Mouse (Mus musculus) neural tube, embryonic 13.5 days (tissue): ENCODE measurements around the gene Ada. TPM values are rescaled to one million over a fixed set of nuclear protein-coding genes. Genes with fewer than 3 reads are reported as not detected.

ENCODE experiments used
- ATAC-seq: fragments of 200-750 bp; cut with Nextera tagmentation; 2 replicates; pipeline ENCODE4 v1.8.0; 2017; ENCODE audit warnings: low read depth, mild to moderate bottlenecking, moderate TSS enrichment, moderate library complexity
- H3K27ac ChIP-seq: fragments of 300-500 bp; sonication (generic); replicated peaks from 2 replicates; pipeline ENCODE4 v1.5.1; 2015; ENCODE audit warnings: moderate library complexity, mild to moderate bottlenecking, inconsistent platforms
- H3K27me3 ChIP-seq: fragments of 300-500 bp; sonication (generic); 2 replicates; pipeline ENCODE4 v1.6.1; 2015; ENCODE audit warnings: mild to moderate bottlenecking, inconsistent platforms
- H3K36me3 ChIP-seq: fragments of 300-500 bp; sonication (generic); 2 replicates; pipeline ENCODE4 v1.6.1; 2015; ENCODE audit warnings: mild to moderate bottlenecking, inconsistent platforms
- H3K4me1 ChIP-seq: fragments of 300-500 bp; sonication (generic); replicated peaks from 2 replicates; pipeline ENCODE4 v1.6.1; 2015; ENCODE audit warnings: inconsistent platforms
- H3K4me2 ChIP-seq: fragments of 300-500 bp; sonication (generic); 2 replicates; pipeline ENCODE4 v1.6.1; 2015; ENCODE audit warnings: inconsistent platforms, mild to moderate bottlenecking, moderate library complexity
- H3K4me3 ChIP-seq: fragments of 300-500 bp; sonication (generic); 2 replicates; pipeline ENCODE4 v1.5.1; 2015; ENCODE audit warnings: mild to moderate bottlenecking, inconsistent platforms
- H3K9ac ChIP-seq: fragments of 300-500 bp; sonication (generic); 2 replicates; pipeline ENCODE4 v1.6.1; 2015; ENCODE audit warnings: moderate library complexity, mild to moderate bottlenecking, inconsistent platforms
- H3K9me3 ChIP-seq: fragments of 300-500 bp; sonication (generic); 2 replicates; pipeline ENCODE4 v1.6.1; 2016; ENCODE audit warnings: inconsistent platforms
- WGBS: fragments of 180-500 bp; shearing (Covaris S2); methylation state at CpG from one replicate; pipeline ENCODE4 v1.1.7; 2015; 5-methylcytosine and 5-hydroxymethylcytosine counted together
- polyA plus RNA-seq: library from polyadenylated mRNA; unstranded; fragments of >200 nt; fragmentation: Nextera tagmentation; extraction: Ambion mirVana; gene quantifications from 2 replicates; pipeline ENCODE4 v1.2.1, GENCODE M21; 2015

Gene Ada
- 1.9 and 2.5 TPM in 2 replicates for polyA plus RNA-seq

DNA sequence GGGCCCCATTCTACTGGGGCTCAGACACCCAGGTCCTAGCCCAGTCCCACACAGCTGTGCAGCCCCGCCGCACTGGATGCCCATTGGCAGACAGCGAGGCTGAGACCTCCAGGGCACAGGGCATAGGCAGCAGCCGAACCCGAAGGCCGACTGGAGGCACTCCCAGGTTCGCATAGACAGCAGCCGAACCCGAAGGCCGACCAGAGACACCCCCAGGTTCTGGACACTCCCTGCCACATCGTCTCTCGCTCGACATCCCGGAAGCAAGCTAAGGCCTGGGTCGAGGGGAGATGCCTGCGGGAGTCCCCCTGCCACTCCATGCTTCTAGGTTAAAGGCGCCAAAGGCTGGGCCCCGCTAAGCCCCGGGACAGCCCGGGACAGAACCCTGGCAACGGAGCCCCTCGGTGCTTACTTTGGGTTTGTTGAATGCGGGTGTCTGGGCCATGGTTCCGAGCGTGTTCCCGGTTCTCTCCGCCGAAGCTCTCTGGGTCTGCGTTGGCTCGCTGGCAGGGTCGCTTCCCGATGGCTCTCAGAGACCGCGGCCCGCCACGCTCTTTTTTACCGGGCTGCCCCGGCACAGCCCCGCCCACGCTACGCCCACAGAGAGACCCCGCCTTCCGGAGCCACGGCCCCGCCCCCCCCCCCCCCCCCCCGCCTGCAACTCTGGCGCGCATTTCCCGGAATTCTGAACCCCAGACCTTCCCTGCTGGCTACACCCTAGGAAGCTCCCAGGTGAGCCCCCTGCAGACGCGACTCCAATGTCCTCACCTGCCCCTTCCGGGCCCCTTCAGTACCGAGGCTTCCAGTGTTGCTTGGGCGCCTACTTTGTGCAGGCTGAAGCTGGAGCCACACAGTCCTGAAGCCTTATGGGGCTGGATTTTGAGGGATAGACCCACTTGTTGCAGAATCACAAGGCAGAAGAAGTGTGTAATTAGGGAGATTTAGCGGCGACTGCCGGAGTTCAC lies at the start of gene Ada:
TSS of gene Ada (minus strand) at position 593 of the 965 bp plus-strand sequence.
- no peaks in the 10 kb centered on the region for H3K36me3 ChIP-seq
- H3K4me3 ChIP-seq: peak within 1 kb of the TSS; percentile 55
- ATAC-seq: peak; percentile 79
- H3K4me1 ChIP-seq: peaks cover 15% of the 10 kb centered on the region
- H3K9ac ChIP-seq: peak within 1 kb of the TSS; percentile 73
- H3K9me3 ChIP-seq: no peaks in the 10 kb centered on the region
- under 1% methylated on average over 56 of the region's 57 CpGs for WGBS
- H3K27me3 ChIP-seq: peaks cover 25% of the 10 kb centered on the region
- H3K4me2 ChIP-seq: peak within 1 kb of the TSS; percentile 97
- no peak within 1 kb of the TSS for H3K27ac ChIP-seq

DNA sequence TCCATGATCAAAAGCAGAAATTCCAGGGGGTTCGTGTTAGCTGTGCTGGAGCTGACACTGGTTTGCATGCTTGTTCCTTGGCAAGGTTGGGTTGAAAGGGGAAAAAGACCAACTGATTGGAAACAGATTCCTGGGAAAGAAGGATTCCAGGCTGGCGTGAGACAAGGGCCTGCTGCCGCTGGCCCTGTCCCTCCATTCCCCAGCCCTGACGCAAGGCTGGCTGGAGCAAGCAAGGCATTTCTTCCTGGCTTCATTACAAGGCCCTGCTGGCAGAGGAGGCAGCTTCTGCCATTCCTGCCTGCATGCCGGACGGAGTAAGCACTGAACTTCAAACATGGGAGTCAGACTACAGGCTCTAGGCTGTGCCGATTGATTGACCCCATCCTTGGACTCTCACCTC lies 48.4 kb upstream of the Ada start:
- Histone ChIP-seq H3K4me2 (no peak overlapping the region), H3K9ac (no peak overlapping the region), H3K9me3 (no peaks in the 10 kb centered on the region), H3K27me3 (no peaks in the 10 kb centered on the region), H3K27ac (no peak overlapping the region), H3K36me3 (no peaks in the 10 kb centered on the region), H3K4me3 (no peak overlapping the region), H3K4me1 (peaks cover 6% of the 10 kb centered on the region; the same call in 1 of the 2 replicates)
- no peak for ATAC-seq
- WGBS: 80% methylated on average over 7 of the region's 7 CpGs

DNA sequence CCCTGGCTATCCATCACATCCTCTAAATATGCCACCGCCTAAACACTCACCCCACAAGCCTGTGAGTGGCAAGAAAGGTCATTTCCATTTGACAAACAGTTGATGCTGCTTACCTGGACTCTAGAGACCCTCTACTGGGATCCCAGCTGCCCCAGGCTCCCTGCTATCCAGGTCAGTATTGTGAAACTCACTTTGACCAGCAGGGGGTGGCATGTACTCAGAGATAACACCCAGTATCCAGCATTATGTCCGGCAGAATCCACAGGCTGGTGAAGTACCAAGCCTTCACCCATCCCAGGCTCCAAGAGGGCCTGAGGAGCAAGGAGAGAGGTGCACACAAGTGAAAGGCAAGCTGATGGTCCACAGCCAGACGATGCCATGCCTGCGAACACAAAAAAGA lies 38.4 kb upstream of the Ada start:
- Histone ChIP-seq H3K4me2 (no peak overlapping the region), H3K4me1 (no peaks in the 10 kb centered on the region), H3K27ac (no peak overlapping the region), H3K9ac (no peak overlapping the region), H3K36me3 (no peaks in the 10 kb centered on the region), H3K27me3 (no peaks in the 10 kb centered on the region), H3K4me3 (no peak overlapping the region), H3K9me3 (no peaks in the 10 kb centered on the region)
- no peak for ATAC-seq
- WGBS: 74% methylated on average over 4 of the region's 4 CpGs

DNA sequence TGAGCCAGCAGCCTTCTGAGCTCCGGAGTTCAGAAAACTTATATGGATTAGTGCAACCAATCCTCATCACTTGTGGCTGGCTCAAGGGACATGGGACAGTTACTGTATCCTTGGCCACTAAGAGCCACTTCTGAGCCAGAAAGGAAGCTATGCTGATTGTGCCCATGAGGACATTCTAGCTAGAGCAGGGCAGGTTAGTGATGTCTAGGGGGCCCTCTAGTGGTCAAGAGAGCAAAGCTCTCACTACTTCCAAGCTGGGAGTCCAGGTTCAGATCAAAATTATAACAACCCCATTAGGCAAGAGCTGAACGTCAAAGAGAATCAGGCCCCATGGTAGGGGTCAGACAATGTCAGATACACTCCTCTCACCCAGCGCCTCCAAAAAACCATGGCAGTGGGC lies 37.7 kb upstream of the Ada start:
- no peak overlapping the region for H3K27ac ChIP-seq
- no peak overlapping the region for H3K9ac ChIP-seq
- no peaks in the 10 kb centered on the region for H3K27me3 ChIP-seq
- no peak overlapping the region for H3K4me2 ChIP-seq
- no peaks in the 10 kb centered on the region for H3K9me3 ChIP-seq
- ATAC-seq: peak; percentile 65; the same call in 1 of the 2 replicates
- H3K4me1 ChIP-seq: no peaks in the 10 kb centered on the region
- 45% methylated on average over 3 of the region's 3 CpGs for WGBS
- H3K4me3 ChIP-seq: no peak overlapping the region
- H3K36me3 ChIP-seq: no peaks in the 10 kb centered on the region

DNA sequence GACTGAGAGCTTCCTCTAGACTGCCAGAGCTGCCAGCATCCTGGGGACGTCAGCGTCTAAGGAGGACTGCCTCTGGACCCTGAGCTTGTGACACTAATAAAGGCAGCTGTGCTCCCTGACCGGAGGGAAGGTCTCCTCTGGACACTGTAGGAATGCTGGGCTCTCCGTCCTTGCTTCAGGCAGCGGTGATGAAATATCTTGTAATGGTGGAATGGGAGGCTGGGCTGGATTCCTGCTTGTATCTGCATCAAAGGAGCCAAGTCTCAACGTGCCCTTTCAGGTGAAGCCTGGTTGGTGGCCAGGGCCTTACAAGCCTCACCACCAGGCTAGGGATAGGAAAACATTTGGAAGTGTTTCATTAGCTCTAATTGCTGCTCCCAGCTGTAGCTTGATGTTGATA lies 37.0 kb upstream of the Ada start:
- Histone ChIP-seq H3K4me1 (no peaks in the 10 kb centered on the region), H3K4me3 (no peak overlapping the region), H3K9ac (no peak overlapping the region), H3K4me2 (no peak overlapping the region), H3K9me3 (no peaks in the 10 kb centered on the region), H3K36me3 (no peaks in the 10 kb centered on the region), H3K27ac (no peak overlapping the region), H3K27me3 (no peaks in the 10 kb centered on the region)
- ATAC-seq: no peak
- 89% methylated on average over 6 of the region's 6 CpGs for WGBS

DNA sequence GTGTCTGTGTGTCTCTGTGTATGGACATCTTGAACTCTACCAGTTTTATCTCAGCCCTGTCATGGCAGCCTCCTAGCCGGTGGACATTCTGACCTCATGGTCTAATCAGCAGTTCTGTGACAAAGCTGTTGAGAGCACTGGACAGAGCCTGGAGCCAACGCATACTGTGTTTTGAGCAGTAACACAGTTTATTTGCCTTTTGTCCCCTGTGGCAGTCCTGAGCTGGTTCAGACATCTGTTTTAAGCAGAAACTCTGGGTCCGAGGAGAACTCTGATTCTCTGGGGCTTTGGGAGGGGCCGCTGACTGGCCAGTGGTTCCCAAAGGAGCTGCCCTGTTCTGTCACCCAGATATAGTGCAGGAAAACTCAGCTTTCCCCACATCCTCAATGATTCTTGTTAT lies 33.9 kb upstream of the Ada start:
- Histone ChIP-seq H3K27me3 (no peaks in the 10 kb centered on the region), H3K4me1 (no peaks in the 10 kb centered on the region), H3K4me3 (no peak overlapping the region), H3K4me2 (no peak overlapping the region), H3K9me3 (no peaks in the 10 kb centered on the region), H3K27ac (no peak overlapping the region), H3K36me3 (no peaks in the 10 kb centered on the region), H3K9ac (no peak overlapping the region)
- no peak for ATAC-seq
- WGBS: 77% methylated on average over 4 of the region's 4 CpGs

DNA sequence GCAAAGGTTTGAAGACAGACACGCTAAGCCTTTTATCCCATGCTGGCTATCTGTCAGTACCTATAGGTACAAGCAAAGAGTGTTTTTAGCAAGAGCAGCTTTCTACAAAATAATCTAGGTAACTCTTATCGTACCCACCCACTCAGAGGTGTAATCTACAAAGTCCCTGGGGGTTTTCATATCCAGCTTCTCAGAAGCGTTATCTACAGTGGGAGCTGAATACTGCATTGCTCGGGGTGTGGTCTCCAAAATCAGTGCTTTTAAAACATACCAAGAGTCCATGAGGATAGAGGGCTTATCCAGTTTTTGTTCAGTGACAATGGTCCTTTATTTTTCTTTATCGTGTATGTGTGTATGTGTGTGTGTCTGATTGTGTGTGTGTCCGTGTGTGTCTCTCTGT lies 33.3 kb upstream of the Ada start:
- 85% methylated on average over 6 of the region's 6 CpGs for WGBS
- no peaks in the 10 kb centered on the region for H3K36me3 ChIP-seq
- no peaks in the 10 kb centered on the region for H3K27me3 ChIP-seq
- H3K4me2 ChIP-seq: no peak overlapping the region
- no peak overlapping the region for H3K27ac ChIP-seq
- H3K4me1 ChIP-seq: no peaks in the 10 kb centered on the region
- no peak overlapping the region for H3K9ac ChIP-seq
- H3K4me3 ChIP-seq: no peak overlapping the region
- ATAC-seq: no peak
- H3K9me3 ChIP-seq: no peaks in the 10 kb centered on the region

DNA sequence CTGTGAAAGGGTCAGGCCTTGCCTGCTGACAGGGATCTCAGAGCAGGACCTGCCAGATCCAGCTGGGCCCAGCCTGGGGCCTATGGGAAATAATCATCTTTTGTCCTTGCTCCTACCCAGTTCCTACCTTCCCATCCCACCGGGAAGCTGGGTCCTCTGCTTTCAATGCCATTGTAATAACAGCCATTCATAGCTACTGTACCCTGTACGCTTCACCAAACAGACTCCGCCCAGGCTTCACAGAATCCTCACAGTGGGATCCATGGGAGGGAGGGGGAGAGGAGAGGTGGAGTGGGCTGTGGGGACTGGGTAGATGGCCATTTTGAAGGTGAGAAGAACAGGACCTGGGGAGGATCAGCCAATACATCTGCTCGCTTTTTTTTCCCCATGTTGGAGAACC lies 28.9 kb upstream of the Ada start:
- no peak overlapping the region for H3K4me3 ChIP-seq
- H3K4me1 ChIP-seq: no peaks in the 10 kb centered on the region

DNA sequence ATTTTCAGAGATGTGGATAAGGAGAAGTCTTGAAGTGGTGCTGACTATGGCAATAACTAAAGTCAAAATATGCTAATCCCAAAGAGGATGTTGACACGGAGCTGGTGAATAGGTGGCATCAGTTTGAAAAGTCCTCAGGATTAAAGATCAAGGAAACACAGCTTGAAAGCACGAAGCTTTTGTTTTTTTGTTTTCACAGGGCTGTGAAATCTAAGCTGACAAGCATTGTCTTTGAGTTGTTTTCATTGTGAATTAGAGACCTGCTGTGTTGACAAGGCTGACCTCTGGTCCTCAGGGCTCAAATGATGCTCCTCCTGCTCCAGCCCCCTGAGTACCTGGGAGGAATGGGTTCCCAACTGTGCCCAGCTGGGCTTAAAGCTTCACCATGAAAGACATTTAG lies 27.0 kb upstream of the Ada start:
- no peak for ATAC-seq
- H3K36me3 ChIP-seq: no peaks in the 10 kb centered on the region
- no peak overlapping the region for H3K27ac ChIP-seq
- no peak overlapping the region for H3K9ac ChIP-seq
- 0% methylated on average over 2 of the region's 2 CpGs for WGBS
- no peak overlapping the region for H3K4me2 ChIP-seq
- H3K27me3 ChIP-seq: no peaks in the 10 kb centered on the region
- H3K4me3 ChIP-seq: no peak overlapping the region
- H3K4me1 ChIP-seq: no peaks in the 10 kb centered on the region
- H3K9me3 ChIP-seq: no peaks in the 10 kb centered on the region

More for the DNA sequence above, 28.9 kb upstream of the Ada start:
- H3K4me2 ChIP-seq: no peak overlapping the region
- H3K9me3 ChIP-seq: no peaks in the 10 kb centered on the region
- no peak for ATAC-seq
- no peak overlapping the region for H3K27ac ChIP-seq
- no peaks in the 10 kb centered on the region for H3K36me3 ChIP-seq
- H3K27me3 ChIP-seq: no peaks in the 10 kb centered on the region
- no peak overlapping the region for H3K9ac ChIP-seq
- 56% methylated on average over 4 of the region's 4 CpGs for WGBS

DNA sequence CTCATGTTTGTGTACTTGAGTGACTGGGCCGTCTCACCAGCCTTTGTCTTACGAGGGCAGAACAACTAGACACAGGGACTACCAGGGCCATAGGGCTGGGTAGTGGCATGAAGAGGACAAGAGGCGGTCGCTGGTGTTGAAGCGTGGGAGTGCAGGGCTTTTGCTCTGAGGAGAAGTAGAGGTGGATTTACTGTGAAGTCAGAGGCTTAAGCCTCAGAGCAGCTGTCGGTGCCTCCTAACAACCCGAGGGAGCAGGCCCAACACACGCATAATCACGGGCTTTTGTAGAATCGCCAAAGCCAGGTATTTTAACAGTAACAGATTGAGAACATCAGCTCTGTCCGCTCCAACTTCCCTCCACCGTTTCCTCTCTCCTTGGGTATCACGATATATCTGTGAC lies 26.6 kb upstream of the Ada start:
- H3K4me1 ChIP-seq: no peaks in the 10 kb centered on the region
- no peaks in the 10 kb centered on the region for H3K27me3 ChIP-seq
- no peak overlapping the region for H3K9ac ChIP-seq
- 21% methylated on average over 13 of the region's 13 CpGs for WGBS
- H3K4me3 ChIP-seq: no peak overlapping the region
- H3K27ac ChIP-seq: no peak overlapping the region
- no peaks in the 10 kb centered on the region for H3K9me3 ChIP-seq
- no peaks in the 10 kb centered on the region for H3K36me3 ChIP-seq
- ATAC-seq: no peak
- no peak overlapping the region for H3K4me2 ChIP-seq

DNA sequence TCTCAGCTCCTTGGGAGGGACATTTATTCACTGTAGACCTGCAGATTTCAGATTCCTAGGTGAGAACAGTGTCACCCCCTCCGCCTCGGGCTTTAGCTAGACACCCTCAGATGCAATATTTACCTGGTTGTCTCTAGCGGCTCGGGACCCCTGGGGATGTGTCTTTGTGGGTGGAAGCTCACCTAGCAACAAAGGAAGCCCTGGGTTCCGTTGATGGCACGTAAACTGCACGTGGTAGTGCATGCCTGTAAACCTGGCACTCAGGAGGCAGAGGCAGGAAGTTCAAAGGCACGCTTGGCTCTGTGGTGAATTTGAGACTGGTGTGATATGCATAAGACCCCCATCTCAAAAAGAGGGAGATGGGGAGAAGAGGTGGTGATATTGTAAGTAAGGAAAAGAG lies 20.7 kb upstream of the Ada start:
- Histone ChIP-seq H3K27me3 (no peaks in the 10 kb centered on the region), H3K9me3 (no peaks in the 10 kb centered on the region), H3K9ac (no peak overlapping the region), H3K36me3 (no peaks in the 10 kb centered on the region), H3K4me3 (no peak overlapping the region), H3K27ac (no peak overlapping the region), H3K4me2 (no peak overlapping the region), H3K4me1 (no peaks in the 10 kb centered on the region)
- WGBS: 86% methylated on average over 8 of the region's 8 CpGs
- ATAC-seq: no peak

DNA sequence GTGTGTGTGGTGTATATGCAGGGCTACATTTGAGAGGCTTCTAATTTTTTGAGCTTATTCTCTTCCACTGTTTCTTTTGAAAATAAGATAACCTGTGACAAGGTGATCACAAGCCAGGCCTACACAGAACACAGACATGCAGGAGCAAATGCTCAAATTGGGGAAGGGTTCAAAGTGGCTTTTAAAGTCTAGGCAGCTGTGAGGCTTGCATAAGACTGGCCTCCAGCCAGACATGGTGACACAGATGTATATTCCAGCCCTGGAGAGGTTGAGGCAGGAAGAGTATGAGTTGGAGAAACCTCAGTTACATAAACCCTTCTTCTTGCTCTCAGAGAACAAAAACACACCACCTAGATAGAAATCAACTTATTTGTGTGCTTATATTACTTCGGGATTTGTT lies 16.9 kb upstream of the Ada start:
- ATAC-seq: no peak

DNA sequence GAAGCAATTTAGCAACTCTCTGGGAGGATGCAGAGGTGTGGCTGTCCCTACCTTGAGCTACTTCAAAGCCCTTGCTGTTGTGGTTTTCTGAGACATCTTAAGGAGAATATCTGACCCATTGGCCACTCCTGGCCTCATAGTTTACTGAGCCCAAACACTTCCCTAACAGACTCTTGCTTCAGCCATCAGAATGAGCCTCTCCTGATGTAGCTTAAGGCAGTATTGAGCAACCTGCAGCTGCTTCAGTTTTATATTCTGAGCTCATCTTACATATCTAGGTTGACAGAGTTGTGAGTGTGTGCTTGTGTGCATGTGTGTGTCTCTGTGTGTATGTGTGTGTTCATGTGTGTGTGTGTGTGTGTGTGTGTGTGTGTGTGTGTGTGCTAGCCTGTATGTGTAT lies 16.2 kb upstream of the Ada start:
- H3K4me1 ChIP-seq: no peaks in the 10 kb centered on the region
- no peak overlapping the region for H3K9ac ChIP-seq

More for the DNA sequence above, 16.9 kb upstream of the Ada start:
- H3K36me3 ChIP-seq: no peaks in the 10 kb centered on the region
- no peaks in the 10 kb centered on the region for H3K4me1 ChIP-seq
- H3K4me3 ChIP-seq: no peak overlapping the region
- H3K27ac ChIP-seq: no peak overlapping the region
- H3K27me3 ChIP-seq: no peaks in the 10 kb centered on the region
- no peaks in the 10 kb centered on the region for H3K9me3 ChIP-seq
- no peak overlapping the region for H3K4me2 ChIP-seq
- WGBS: 72% methylated on average over 1 of the region's 1 CpGs
- no peak overlapping the region for H3K9ac ChIP-seq

More for the DNA sequence above, 16.2 kb upstream of the Ada start:
- Histone ChIP-seq H3K9me3 (no peaks in the 10 kb centered on the region), H3K27me3 (no peaks in the 10 kb centered on the region), H3K4me3 (no peak overlapping the region), H3K4me2 (no peak overlapping the region), H3K27ac (no peak overlapping the region), H3K36me3 (no peaks in the 10 kb centered on the region)
- no peak for ATAC-seq
